Mouse (Mus musculus) embryonic facial prominence, embryonic 11.5 days (tissue): ENCODE data around the gene Ltbp4. TPM values are rescaled to one million over a fixed set of nuclear protein-coding genes. Genes with fewer than 3 reads are reported as not detected.
A peak's percentile ranks its signal among the peaks of the same experiment; 100 is the strongest.

Source experiments
- ATAC-seq: fragments of 200-750 bp; cut with Nextera tagmentation; replicated peaks from 2 replicates; pipeline ENCODE4 v1.8.0; 2017; ENCODE audit warnings: low read depth; ENCODE audit not compliant: insufficient number of reproducible peaks, low FRiP score, low TSS enrichment
- DNase-seq: peaks from one replicate; pipeline ENCODE4 v3.0.0-alpha.2; 2015; ENCODE audit warnings: low spot score
- H3K27ac ChIP-seq: fragments of 300-500 bp; sonication (generic); replicated peaks from 2 replicates; pipeline ENCODE4 v1.5.1; 2014; ENCODE audit warnings: mild to moderate bottlenecking, low read depth, low read length, control low read depth
- H3K27me3 ChIP-seq: fragments of 300-500 bp; sonication (generic); 2 replicates; pipeline ENCODE4 v1.6.1; 2014; ENCODE audit warnings: mild to moderate bottlenecking, low read length, moderate library complexity, mixed read lengths; ENCODE audit not compliant: control insufficient read depth, insufficient read depth
- H3K36me3 ChIP-seq: fragments of 300-500 bp; sonication (generic); replicated peaks from 2 replicates; pipeline ENCODE4 v1.6.1; 2014; ENCODE audit warnings: low read depth, mild to moderate bottlenecking, low read length, moderate library complexity, mixed read lengths; ENCODE audit not compliant: control insufficient read depth, insufficient read depth
- H3K4me1 ChIP-seq: fragments of 300-500 bp; sonication (generic); 2 replicates; pipeline ENCODE4 v1.6.1; 2014; ENCODE audit warnings: low read length, mixed read lengths; ENCODE audit not compliant: control insufficient read depth, insufficient read depth
- H3K4me2 ChIP-seq: fragments of 300-500 bp; sonication (generic); 2 replicates; pipeline ENCODE4 v1.6.1; 2014; ENCODE audit warnings: low read depth, mild to moderate bottlenecking, control low read depth, low read length, moderate library complexity
- H3K4me3 ChIP-seq: fragments of 300-500 bp; sonication (generic); 2 replicates; pipeline ENCODE4 v1.5.1; 2014; ENCODE audit warnings: low read depth, low read length, control low read depth
- H3K9ac ChIP-seq: fragments of 300-500 bp; sonication (generic); replicated peaks from 2 replicates; pipeline ENCODE4 v1.6.1; 2014; ENCODE audit warnings: mild to moderate bottlenecking, control low read depth, low read length
- H3K9me3 ChIP-seq: fragments of 300-500 bp; sonication (generic); replicated peaks from 2 replicates; pipeline ENCODE4 v1.6.1; 2016; ENCODE audit warnings: mild to moderate bottlenecking, low read length, inconsistent platforms, mixed read lengths; ENCODE audit not compliant: control insufficient read depth
- WGBS: fragments of 180-500 bp; shearing (Covaris S2); extraction: QIAGEN DNeasy Blood & Tissue Kit; methylation state at CpG from one replicate; pipeline ENCODE4 v1.1.7; 2014; 5-methylcytosine and 5-hydroxymethylcytosine counted together
- polyA plus RNA-seq: library from polyadenylated mRNA; unstranded; fragments of >200 nt; fragmentation: Nextera tagmentation; extraction: Ambion mirVana; gene quantifications from 2 replicates; pipeline ENCODE4 v1.2.1, GENCODE M21; 2014

Gene Ltbp4
- polyA plus RNA-seq, 1 experiment from 2014 or later, result 6.3 TPM

- peaks cover 26% of the 10 kb centered on the region for H3K27me3 ChIP-seq
- 98% methylated on average over 11 of the region's 11 CpGs for WGBS
Measured at GRCm38 (mm10) chr7:27324161-27324560, 13.3 kb downstream of the Ltbp4 start.

GRCm38 (mm10) chr7:27323001-27323400, 14.5 kb downstream of the Ltbp4 start:
- Histone ChIP-seq H3K9me3 (no peaks in the 10 kb centered on the region), H3K4me1 (peaks cover 6% of the 10 kb centered on the region), H3K27ac (no peak overlapping the region), H3K9ac (no peak overlapping the region), H3K4me3 (no peak overlapping the region), H3K36me3 (no peaks in the 10 kb centered on the region), H3K4me2 (no peak overlapping the region), H3K27me3 (peaks cover 22% of the 10 kb centered on the region)
- no peak for ATAC-seq
- no peak for DNase-seq
- 91% methylated on average over 5 of the region's 5 CpGs for WGBS

More at GRCm38 (mm10) chr7:27324161-27324560, 13.3 kb downstream of the Ltbp4 start:
- Histone ChIP-seq H3K9me3 (no peaks in the 10 kb centered on the region), H3K27ac (no peak overlapping the region), H3K36me3 (no peaks in the 10 kb centered on the region), H3K4me2 (no peak overlapping the region), H3K4me3 (no peak overlapping the region), H3K9ac (no peak overlapping the region), H3K4me1 (peaks cover 6% of the 10 kb centered on the region)
- ATAC-seq, result no peak
- no peak for DNase-seq

DNA sequence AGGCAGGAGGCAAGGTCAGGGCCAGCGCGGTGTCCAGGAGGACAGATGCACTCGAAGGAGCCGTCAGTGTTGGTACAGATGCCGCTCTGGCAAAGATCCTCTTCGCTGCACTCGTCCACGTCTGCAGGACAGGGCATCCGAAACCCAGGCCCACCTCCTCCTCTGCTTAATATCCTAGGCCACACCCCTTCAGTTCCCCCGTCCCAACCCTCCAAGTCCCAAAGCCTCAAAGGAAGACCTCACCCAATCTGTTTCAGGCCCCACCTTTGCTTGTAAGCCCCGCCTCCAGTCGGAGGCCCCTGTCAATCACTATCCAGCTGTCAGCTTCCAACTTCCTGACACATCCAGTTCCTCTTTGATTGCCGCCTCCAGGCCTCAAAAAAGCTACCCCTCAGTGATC, 15.2 kb downstream of the Ltbp4 start:
- H3K9me3 ChIP-seq, result no peaks in the 10 kb centered on the region
- WGBS, result 18% methylated on average over 13 of the region's 13 CpGs
- no peak for DNase-seq
- H3K4me2 ChIP-seq, result no peak overlapping the region
- ATAC-seq, result no peak
- H3K27ac ChIP-seq, result no peak overlapping the region
- H3K27me3 ChIP-seq, result peaks cover 18% of the 10 kb centered on the region
- no peak overlapping the region for H3K4me3 ChIP-seq
- peaks cover 6% of the 10 kb centered on the region for H3K4me1 ChIP-seq
- no peaks in the 10 kb centered on the region for H3K36me3 ChIP-seq
- H3K9ac ChIP-seq, result no peak overlapping the region

- DNase-seq (no peak), ATAC-seq (no peak)
- Histone ChIP-seq H3K4me3 (no peak overlapping the region), H3K9ac (no peak overlapping the region), H3K4me1 (no peaks in the 10 kb centered on the region), H3K9me3 (no peaks in the 10 kb centered on the region), H3K4me2 (no peak overlapping the region), H3K36me3 (no peaks in the 10 kb centered on the region), H3K27me3 (peaks cover 2% of the 10 kb centered on the region; the same call in 1 of the 2 replicates), H3K27ac (no peak overlapping the region)
- 89% methylated on average over 22 of the region's 22 CpGs for WGBS
Measured at GRCm38 (mm10) chr7:27319411-27319810, 18.1 kb downstream of the Ltbp4 start.

- peak; percentile 49; the same call in 1 of the 2 replicates for ATAC-seq
- peak; percentile 48 for DNase-seq
- 34% methylated on average over 7 of the region's 7 CpGs for WGBS
- no peak overlapping the region for H3K4me2 ChIP-seq
- H3K9ac ChIP-seq, result no peak overlapping the region
- peaks cover 4% of the 10 kb centered on the region for H3K27me3 ChIP-seq
- no peak overlapping the region for H3K27ac ChIP-seq
- H3K4me3 ChIP-seq, result no peak overlapping the region
- no peaks in the 10 kb centered on the region for H3K36me3 ChIP-seq
- H3K4me1 ChIP-seq, result no peaks in the 10 kb centered on the region
- peaks cover 4% of the 10 kb centered on the region; the same call in 1 of the 2 replicates for H3K9me3 ChIP-seq
Measured at GRCm38 (mm10) chr7:27315958-27316357, 21.5 kb downstream of the Ltbp4 start.

DNA sequence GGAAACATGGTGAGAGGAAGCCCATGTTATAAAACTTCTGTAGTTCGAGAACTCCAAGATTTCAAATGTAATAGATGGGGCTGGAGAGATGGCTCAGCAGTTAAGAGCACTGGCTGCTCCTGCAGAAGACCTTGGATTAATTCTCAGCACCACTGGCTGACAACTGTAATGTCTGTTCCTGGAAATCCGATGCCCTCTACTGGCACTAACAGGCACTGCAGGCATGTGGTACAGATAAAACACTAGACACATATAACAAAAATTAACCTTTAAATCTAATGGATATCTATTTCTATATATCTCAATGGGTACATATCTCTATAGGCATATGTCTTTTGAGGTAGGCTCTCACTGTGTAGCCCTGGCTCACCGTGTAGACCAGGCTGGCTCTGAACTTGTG, 23.1 kb downstream of the Ltbp4 start:
- Histone ChIP-seq H3K27ac (no peak overlapping the region), H3K9me3 (peaks cover 4% of the 10 kb centered on the region; the same call in 1 of the 2 replicates), H3K4me2 (no peak overlapping the region), H3K4me3 (no peak overlapping the region), H3K9ac (no peak overlapping the region), H3K4me1 (peaks cover 3% of the 10 kb centered on the region), H3K36me3 (no peaks in the 10 kb centered on the region), H3K27me3 (peaks cover 11% of the 10 kb centered on the region)
- DNase-seq (no peak), ATAC-seq (no peak)
- 88% methylated on average over 3 of the region's 3 CpGs for WGBS

GRCm38 (mm10) chr7:27311651-27312284, 25.7 kb downstream of the Ltbp4 start:
- Histone ChIP-seq H3K4me3 (no peak overlapping the region), H3K4me1 (peaks cover 3% of the 10 kb centered on the region), H3K9me3 (peaks cover 4% of the 10 kb centered on the region; the same call in 1 of the 2 replicates), H3K9ac (no peak overlapping the region), H3K27ac (no peak overlapping the region), H3K27me3 (peaks cover 11% of the 10 kb centered on the region), H3K36me3 (no peaks in the 10 kb centered on the region), H3K4me2 (no peak overlapping the region)
- WGBS, result 88% methylated on average over 12 of the region's 12 CpGs
- no peak for ATAC-seq
- no peak for DNase-seq

GRCm38 (mm10) chr7:27310996-27311535, 26.4 kb downstream of the Ltbp4 start:
- WGBS, result 32% methylated on average over 8 of the region's 8 CpGs
- Histone ChIP-seq H3K4me2 (no peak overlapping the region), H3K9ac (no peak overlapping the region), H3K9me3 (peaks cover 4% of the 10 kb centered on the region; the same call in 1 of the 2 replicates), H3K4me3 (no peak overlapping the region), H3K4me1 (peaks cover 3% of the 10 kb centered on the region), H3K27ac (no peak overlapping the region), H3K27me3 (peaks cover 11% of the 10 kb centered on the region), H3K36me3 (no peaks in the 10 kb centered on the region)
- no peak for DNase-seq
- ATAC-seq, result no peak
